Mouse (Mus musculus): ENCODE data around the gene E130208F15Rik.

DNA sequence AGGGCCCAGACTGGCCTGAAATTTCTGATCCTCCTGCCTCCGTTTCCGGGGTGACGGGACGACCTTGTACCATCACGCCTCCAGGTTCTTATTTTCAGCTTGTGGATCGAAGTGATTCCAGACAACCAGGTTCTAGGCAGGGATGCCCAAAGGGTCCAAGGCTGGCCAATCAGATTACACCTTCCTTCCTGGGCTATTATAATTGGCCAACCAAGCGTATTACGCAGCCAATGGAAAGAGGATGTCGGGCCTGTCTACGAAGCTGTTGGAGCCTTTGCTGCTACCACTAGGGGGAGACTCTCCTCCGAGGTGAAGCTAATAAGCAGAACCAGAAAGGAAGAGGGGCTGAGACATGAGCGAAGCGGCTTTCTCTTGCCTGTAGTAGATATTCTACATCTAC is 10.3 kb downstream of the E130208F15Rik start:
- peak; percentile 47 for TF ChIP-seq CTCF (IDR thresholded peaks at IDR 0.05; ENCODE audit: insufficient read depth, low read depth, low read length)
- no peak for TF ChIP-seq POLR2A (IDR thresholded peaks at IDR 0.05; ENCODE audit: insufficient read depth, low read depth, low read length)

All from olfactory bulb, adult 2 months (tissue).